Mouse (Mus musculus) adrenal gland, adult 18-20 months (tissue): ENCODE results near the gene Epha3. TPM values are rescaled to one million over a fixed set of nuclear protein-coding genes. Genes with fewer than 3 reads are reported as not detected.

Experiments
- DNase-seq, 2 experiments: peaks; one replicate each; pipeline ENCODE4 v3.0.0; 2021 to 2022; ENCODE audit warnings: low spot score in 2 of 2
- total RNA-seq, 2 experiments: library from RNA; stranded (reverse); gene quantifications; 1 replicate in 1 of 2; 2 replicates in 1 of 2; pipeline ENCODE4 v1.2.3; 2021

Epha3 gene
- total RNA-seq, 2 experiments from 2014 or later: 0.73 to 1.1 TPM

- DNase-seq: no peak
Observed at GRCm38 (mm10) chr16:63658302-63658974, 205.5 kb downstream of the Epha3 start.

GRCm38 (mm10) chr16:63657743-63658142, 206.2 kb downstream of the Epha3 start:
- no peak for DNase-seq

GRCm38 (mm10) chr16:63653393-63653918, 210.5 kb downstream of the Epha3 start:
- DNase-seq: no peak

- no peak for DNase-seq
Observed at GRCm38 (mm10) chr16:63650760-63651159, 213.2 kb downstream of the Epha3 start.

GRCm38 (mm10) chr16:63646577-63646976, 217.4 kb downstream of the Epha3 start:
- DNase-seq: no peak

GRCm38 (mm10) chr16:63642641-63643040, 221.3 kb downstream of the Epha3 start:
- DNase-seq: no peak

GRCm38 (mm10) chr16:63641603-63642002, 222.4 kb downstream of the Epha3 start:
- DNase-seq: no peak

GRCm38 (mm10) chr16:63638701-63639100, 225.3 kb downstream of the Epha3 start:
- no peak for DNase-seq

- DNase-seq: no peak
Observed at GRCm38 (mm10) chr16:63633748-63634166, 230.2 kb downstream of the Epha3 start.

- no peak for DNase-seq
Observed at GRCm38 (mm10) chr16:63625229-63625628, 238.7 kb downstream of the Epha3 start.

GRCm38 (mm10) chr16:63621845-63622244, 242.1 kb downstream of the Epha3 start:
- DNase-seq: no peak

GRCm38 (mm10) chr16:63615396-63615795, 248.6 kb downstream of the Epha3 start:
- DNase-seq: no peak

- no peak for DNase-seq
Observed at GRCm38 (mm10) chr16:63613006-63613405, 251.0 kb downstream of the Epha3 start.

GRCm38 (mm10) chr16:63600229-63600628, 263.7 kb downstream of the Epha3 start:
- no peak for DNase-seq

- no peak for DNase-seq
Observed at GRCm38 (mm10) chr16:63594656-63595055, 269.3 kb downstream of the Epha3 start.

- DNase-seq: no peak
Observed at GRCm38 (mm10) chr16:63569746-63570145, 294.2 kb downstream of the Epha3 start.

- no peak for DNase-seq
Observed at GRCm38 (mm10) chr16:63566106-63566836, 297.7 kb downstream of the Epha3 start.

GRCm38 (mm10) chr16:63556410-63557146, 307.4 kb downstream of the Epha3 start:
- DNase-seq: no peak

GRCm38 (mm10) chr16:63552531-63552930, 311.4 kb downstream of the Epha3 start:
- DNase-seq: no peak

GRCm38 (mm10) chr16:63539489-63539888, 324.5 kb downstream of the Epha3 start:
- DNase-seq: no peak

- DNase-seq: no peak
Observed at GRCm38 (mm10) chr16:63528821-63529220, 335.2 kb downstream of the Epha3 start.

GRCm38 (mm10) chr16:63517636-63518035, 346.3 kb downstream of the Epha3 start:
- no peak for DNase-seq
